Mouse (Mus musculus): ENCODE measurements at regions not wholly inside any gene's neighbourhood (a gene's known extent, or its start where the extent isn't known, plus 50 kb on each side); places are given as distances from the start of the nearest gene placed in this dataset.

- TF ChIP-seq CTCF (IDR thresholded peaks at IDR 0.05; ENCODE audit: control insufficient read depth, insufficient read depth, low read length) (no peak), POLR2A (IDR thresholded peaks at IDR 0.05; ENCODE audit: borderline replicate concordance, control insufficient read depth, low read depth, low read length) (no peak)
Measured at GRCm38 (mm10) chr3:66685136-66685535, 296.1 kb upstream of the Rsrc1 start.
